Mouse (Mus musculus): Measurements from ENCODE around the gene Ppp1r3g. TPM values are rescaled to one million over a fixed set of nuclear protein-coding genes. Genes with fewer than 3 reads are reported as not detected.
A peak's percentile ranks its signal among the peaks of the same experiment; 100 is the strongest.

Ppp1r3g gene
- polyA plus RNA-seq, 2 experiments: 1.6 to 2.2 TPM

DNA sequence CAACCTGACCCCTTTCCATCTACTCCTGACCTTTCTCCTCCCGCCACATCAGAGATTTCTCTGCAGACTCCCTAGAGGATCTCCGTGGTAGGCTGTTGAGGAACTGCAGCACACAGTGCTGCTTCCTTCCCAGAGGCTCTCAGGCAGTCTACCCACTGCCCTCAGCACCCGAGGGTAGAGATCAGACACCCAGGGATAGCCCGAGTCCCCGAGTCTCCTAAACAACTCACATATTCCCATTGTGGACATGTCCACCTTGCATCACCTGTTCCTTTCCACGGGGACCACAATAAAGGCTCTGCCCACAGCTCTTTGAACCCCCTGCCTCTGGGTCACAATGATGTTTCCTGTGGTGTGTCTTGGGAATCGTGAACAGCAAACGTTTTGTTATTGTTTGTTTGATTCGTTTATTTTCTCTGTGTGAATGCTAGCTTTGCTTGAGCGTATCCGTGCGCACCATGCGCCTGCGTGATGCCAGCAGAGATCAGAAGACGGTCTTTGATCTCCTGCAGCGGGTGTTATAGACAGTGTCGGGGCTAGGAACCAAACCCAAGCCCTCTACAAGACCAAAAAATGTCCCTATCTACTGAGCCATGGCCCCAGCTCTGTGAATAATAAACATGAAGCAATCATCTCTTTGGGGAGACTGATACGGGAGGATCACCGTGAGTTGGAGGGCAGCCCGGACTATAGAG, 11.8 kb upstream of the Ppp1r3g start:
- no peak for TF ChIP-seq POLR2A (IDR thresholded peaks at IDR 0.05; ENCODE audit: borderline replicate concordance, extremely low read depth, insufficient read depth, insufficient read length)
- ATAC-seq (ENCODE audit: low FRiP score, low read depth): no peak
- 72% methylated on average over 20 of the region's 20 CpGs for WGBS

DNA sequence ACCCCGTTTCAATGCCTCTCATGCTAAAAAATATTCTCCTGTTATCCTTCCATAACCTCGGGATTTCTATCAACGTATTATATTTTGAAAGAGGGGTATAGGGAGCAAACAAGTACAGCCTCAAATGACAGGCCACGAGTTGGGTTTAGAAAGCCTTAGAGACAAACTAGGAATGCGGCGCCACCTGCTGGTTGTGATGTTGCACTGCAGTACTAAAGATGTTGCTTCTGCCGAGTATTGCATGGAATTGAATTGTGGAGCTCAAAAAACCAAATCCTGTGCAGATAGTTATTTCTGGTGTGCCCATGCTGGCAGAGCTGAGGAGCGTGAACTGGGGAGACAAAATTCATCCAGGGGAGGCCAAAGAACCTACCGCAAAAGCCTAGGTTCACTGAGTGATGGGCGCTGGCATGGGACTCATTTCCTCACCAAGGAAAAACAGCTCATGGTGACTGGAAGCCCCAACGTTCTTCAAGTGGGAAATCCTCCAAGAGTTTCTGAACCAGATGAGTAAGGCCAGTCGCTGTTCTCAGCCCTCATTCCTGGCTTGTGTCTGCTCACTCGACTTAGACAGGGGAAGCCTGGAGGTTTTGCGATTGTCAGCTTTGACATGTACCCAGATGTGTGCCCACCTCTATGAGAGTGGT, 11.2 kb upstream of the Ppp1r3g start:
- no peak for TF ChIP-seq POLR2A (IDR thresholded peaks at IDR 0.05; ENCODE audit: borderline replicate concordance, extremely low read depth, insufficient read depth, insufficient read length)
- Histone ChIP-seq H3K4me1 (ENCODE audit: control insufficient read depth, insufficient read depth, low read length) (no peaks in the 10 kb centered on the region), H3K36me3 (ENCODE audit: control insufficient read depth, insufficient read depth, low read length) (no peaks in the 10 kb centered on the region), H3K4me2 (replicated peaks; ENCODE audit: low read depth, low read length, severe bottlenecking) (no peak overlapping the region), H3K27ac (replicated peaks; ENCODE audit: low read depth, low read length) (no peak overlapping the region), H3K4me3 (replicated peaks; ENCODE audit: low read length) (no peak overlapping the region), H3K9me3 (ENCODE audit: control insufficient read depth, low read length) (no peaks in the 10 kb centered on the region), H3K9ac (ENCODE audit: low read depth, low read length, severe bottlenecking) (no peak overlapping the region), H3K27me3 (ENCODE audit: control insufficient read depth, insufficient read depth, low read length) (no peaks in the 10 kb centered on the region)
- WGBS: 22% methylated on average over 14 of the region's 14 CpGs
- DNase-seq (ENCODE audit: low spot score) (peak; percentile 89), ATAC-seq (ENCODE audit: low FRiP score, low read depth) (no peak)

More for the DNA sequence above, 11.8 kb upstream of the Ppp1r3g start:
- no peaks in the 10 kb centered on the region for H3K4me1 ChIP-seq (ENCODE audit: control insufficient read depth, insufficient read depth, low read length)
- H3K27me3 ChIP-seq (ENCODE audit: control insufficient read depth, insufficient read depth, low read length): no peaks in the 10 kb centered on the region
- H3K4me2 ChIP-seq (replicated peaks; ENCODE audit: low read depth, low read length, severe bottlenecking): no peak overlapping the region
- no peak overlapping the region for H3K4me3 ChIP-seq (replicated peaks; ENCODE audit: low read length)
- H3K9me3 ChIP-seq (ENCODE audit: control insufficient read depth, low read length): no peaks in the 10 kb centered on the region
- H3K9ac ChIP-seq (ENCODE audit: low read depth, low read length, severe bottlenecking): no peak overlapping the region
- H3K36me3 ChIP-seq (ENCODE audit: control insufficient read depth, insufficient read depth, low read length): no peaks in the 10 kb centered on the region
- DNase-seq (ENCODE audit: low spot score): no peak
- H3K27ac ChIP-seq (replicated peaks; ENCODE audit: low read depth, low read length): no peak overlapping the region

DNA sequence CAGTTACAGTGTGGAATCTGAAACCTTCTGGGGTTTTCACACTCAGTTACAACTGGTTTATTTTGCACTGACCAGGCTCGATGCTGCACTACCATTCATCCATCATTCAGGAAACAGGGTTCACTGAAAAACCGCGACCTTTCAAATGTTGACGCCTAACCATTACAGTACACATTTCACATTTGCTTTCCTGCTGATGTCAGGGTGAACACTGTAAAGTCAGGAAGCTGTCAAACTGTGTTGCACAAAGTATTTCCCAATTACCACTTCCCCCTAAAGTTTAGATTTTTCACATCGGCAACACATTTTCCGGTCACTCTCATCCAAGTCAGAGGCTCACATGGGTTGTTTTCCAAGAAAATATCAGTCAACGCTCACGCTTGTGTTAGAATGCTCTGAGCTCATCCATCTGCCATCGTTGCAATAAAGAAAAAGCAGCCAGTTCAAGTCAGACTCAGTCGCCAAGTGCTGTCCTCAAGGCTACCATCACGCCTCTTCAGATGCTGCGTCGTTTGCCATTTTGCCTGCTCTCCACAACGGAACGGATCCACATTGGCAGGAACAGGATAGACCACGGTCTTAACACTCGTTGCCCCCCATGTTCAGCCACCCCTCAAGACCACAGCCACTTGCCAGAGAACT, 8.7 kb upstream of the Ppp1r3g start:
- no peak for TF ChIP-seq POLR2A (IDR thresholded peaks at IDR 0.05; ENCODE audit: borderline replicate concordance, extremely low read depth, insufficient read depth, insufficient read length)
- no peak overlapping the region for H3K4me2 ChIP-seq (replicated peaks; ENCODE audit: low read depth, low read length, severe bottlenecking)
- no peaks in the 10 kb centered on the region for H3K9me3 ChIP-seq (ENCODE audit: control insufficient read depth, low read length)
- H3K27me3 ChIP-seq (ENCODE audit: control insufficient read depth, insufficient read depth, low read length): no peaks in the 10 kb centered on the region
- no peak overlapping the region for H3K4me3 ChIP-seq (replicated peaks; ENCODE audit: low read length)
- H3K36me3 ChIP-seq (ENCODE audit: control insufficient read depth, insufficient read depth, low read length): no peaks in the 10 kb centered on the region
- DNase-seq (ENCODE audit: low spot score): peak; percentile 9
- H3K27ac ChIP-seq (replicated peaks; ENCODE audit: low read depth, low read length): no peak overlapping the region
- ATAC-seq (ENCODE audit: low FRiP score, low read depth): no peak
- WGBS: 71% methylated on average over 17 of the region's 17 CpGs
- no peak overlapping the region for H3K9ac ChIP-seq (ENCODE audit: low read depth, low read length, severe bottlenecking)
- H3K4me1 ChIP-seq (ENCODE audit: control insufficient read depth, insufficient read depth, low read length): no peaks in the 10 kb centered on the region

DNA sequence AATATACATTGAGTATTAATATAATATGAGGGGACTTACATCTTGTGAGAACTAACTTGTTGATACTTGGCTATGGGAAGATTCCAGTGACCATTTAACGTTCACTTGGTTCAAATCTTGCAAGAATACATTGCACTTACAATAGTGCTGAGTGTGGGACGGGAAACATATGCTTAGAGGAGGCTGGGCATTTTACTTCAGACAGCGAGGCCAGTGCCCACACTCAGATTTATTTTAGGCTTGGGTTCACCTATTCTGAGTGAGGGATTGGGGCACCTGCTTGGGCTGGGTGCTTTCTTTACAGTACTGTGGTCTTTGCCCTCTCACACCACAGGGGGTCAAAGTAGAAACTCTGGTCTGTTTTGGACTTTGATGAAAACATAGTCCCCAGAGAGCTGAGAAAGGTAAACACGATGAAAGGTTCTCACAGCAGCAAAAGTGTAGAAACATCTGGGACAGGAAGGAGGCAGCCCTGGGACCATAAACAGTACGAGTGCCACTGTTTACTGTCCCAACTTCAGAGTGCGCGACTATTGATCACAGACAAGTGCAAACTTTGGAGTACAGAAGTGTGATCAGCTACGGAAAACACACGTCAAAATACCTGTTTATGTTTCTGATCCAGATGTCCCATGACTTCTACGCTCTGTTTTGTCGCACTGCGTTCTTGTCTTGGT, 890 bp downstream of the Ppp1r3g start:
- 58% methylated on average over 12 of the region's 12 CpGs for WGBS
- Histone ChIP-seq H3K4me1 (ENCODE audit: control insufficient read depth, insufficient read depth, low read length) (no peaks in the 10 kb centered on the region), H3K4me2 (replicated peaks; ENCODE audit: low read depth, low read length, severe bottlenecking) (no peak overlapping the region), H3K27ac (replicated peaks; ENCODE audit: low read depth, low read length) (no peak overlapping the region), H3K9ac (ENCODE audit: low read depth, low read length, severe bottlenecking) (no peak overlapping the region), H3K27me3 (ENCODE audit: control insufficient read depth, insufficient read depth, low read length) (no peaks in the 10 kb centered on the region), H3K4me3 (replicated peaks; ENCODE audit: low read length) (no peak overlapping the region), H3K9me3 (ENCODE audit: control insufficient read depth, low read length) (no peaks in the 10 kb centered on the region), H3K36me3 (ENCODE audit: control insufficient read depth, insufficient read depth, low read length) (no peaks in the 10 kb centered on the region)
- no peak for TF ChIP-seq POLR2A (IDR thresholded peaks at IDR 0.05; ENCODE audit: borderline replicate concordance, extremely low read depth, insufficient read depth, insufficient read length)
- ATAC-seq (ENCODE audit: low FRiP score, low read depth) (no peak), DNase-seq (ENCODE audit: low spot score) (no peak)

DNA sequence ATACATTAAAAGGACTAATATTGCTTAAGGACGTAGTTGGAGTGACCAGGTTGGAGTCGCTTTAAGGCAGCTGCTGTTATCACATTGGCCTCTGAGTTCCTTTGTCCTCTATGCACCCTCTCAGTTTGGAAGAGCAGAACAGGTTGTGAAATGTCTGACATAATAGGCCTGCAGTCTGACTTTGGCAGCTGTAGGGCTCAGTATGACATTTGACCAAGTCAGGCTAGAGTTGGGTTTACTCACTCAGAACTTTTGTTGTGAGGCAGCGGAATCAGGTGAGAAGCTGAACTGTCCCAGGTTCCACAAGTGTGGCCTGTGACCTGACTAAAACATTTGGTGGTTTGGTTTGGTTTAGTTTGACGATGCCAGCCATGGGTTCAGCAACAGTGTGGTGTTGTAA, 4.9 kb downstream of the Ppp1r3g start:
- 90% methylated on average over 4 of the region's 4 CpGs for WGBS
- Histone ChIP-seq H3K27me3 (ENCODE audit: control insufficient read depth, insufficient read depth, low read length) (0 out of 2 replicates have a peak, but pooled peaks cover 7% of the 10 kb centered on the region), H3K27ac (replicated peaks; ENCODE audit: low read depth, low read length) (no peak overlapping the region), H3K4me1 (ENCODE audit: control insufficient read depth, insufficient read depth, low read length) (0 out of 2 replicates have a peak, but pooled peaks cover 4% of the 10 kb centered on the region), H3K36me3 (ENCODE audit: control insufficient read depth, insufficient read depth, low read length) (no peaks in the 10 kb centered on the region), H3K4me2 (replicated peaks; ENCODE audit: low read depth, low read length, severe bottlenecking) (no peak overlapping the region), H3K9me3 (ENCODE audit: control insufficient read depth, low read length) (no peaks in the 10 kb centered on the region), H3K9ac (ENCODE audit: low read depth, low read length, severe bottlenecking) (no peak overlapping the region), H3K4me3 (replicated peaks; ENCODE audit: low read length) (no peak overlapping the region)
- DNase-seq (ENCODE audit: low spot score): no peak
- ATAC-seq (ENCODE audit: low FRiP score, low read depth): no peak
- TF ChIP-seq POLR2A (IDR thresholded peaks at IDR 0.05; ENCODE audit: borderline replicate concordance, extremely low read depth, insufficient read depth, insufficient read length): no peak

Measured in limb, embryonic 14.5 days (tissue).